11 mouse cellular contexts compared by ENCODE assay signal in the genomic region with DNA sequence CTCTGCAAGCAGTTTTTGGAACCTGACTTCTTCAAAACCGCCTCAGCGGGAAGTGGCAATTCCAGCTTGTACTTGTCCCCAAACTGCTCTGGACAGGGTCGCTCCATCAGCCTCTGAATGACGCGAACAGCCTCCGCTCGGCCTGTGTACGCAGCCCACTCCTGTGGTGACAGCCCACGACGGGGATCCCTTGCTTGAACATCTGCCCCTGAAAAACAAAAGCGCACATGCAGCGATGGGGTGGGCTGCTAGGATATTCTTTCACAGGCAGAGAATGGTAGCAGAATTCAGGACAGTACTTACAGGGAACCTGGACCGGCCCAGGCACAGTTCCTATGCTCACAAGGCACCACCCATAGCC.
DNase-seq lines count a peak whose midpoint lies in the region; ATAC-seq and TF ChIP-seq lines count a peak whose summit lies in the region.
"Had no signal": no experiment of that assay in that cellular context is flagged by ENCODE, and none has a peak within 500 bp of the region (broad histone marks: within the 10 kb centered on the region; RNA-seq: fewer than 3 reads in every experiment).

No protein-coding gene starts in this region.

- peak overlapping the region; percentile 11; the same call in 1 of the 2 replicates for H3K4me2 ChIP-seq in kidney, postnatal 0 days (ENCODE audit: low read length)
- peak overlapping the region; percentile 68 for H3K4me2 ChIP-seq in neural tube, embryonic 15.5 days

- intact Hi-C loops in left cerebral cortex, postnatal 36 days (cut with DNase I): no loop called here

- TF ChIP-seq CTCF in kidney, postnatal 0 days (IDR thresholded peaks at IDR 0.05; ENCODE audit: low read depth): no peak

- H3K9ac ChIP-seq in kidney, postnatal 0 days (ENCODE audit: low read depth, low read length): no peak overlapping the region
- peak overlapping the region; percentile 39; the same call in 1 of the 2 replicates for H3K9ac ChIP-seq in neural tube, embryonic 15.5 days (replicated peaks)

- no peak for ATAC-seq in kidney, postnatal 0 days (replicated peaks; ENCODE audit: low FRiP score, low read depth)
- peak; percentile 42; the same call in 1 of the 2 replicates for ATAC-seq in neural tube, embryonic 15.5 days (ENCODE audit: low FRiP score)

- H3K9me3 ChIP-seq in kidney, postnatal 0 days (replicated peaks; ENCODE audit: low read length): no peaks in the 10 kb centered on the region
- H3K9me3 ChIP-seq in forebrain, embryonic 10.5 days: no peaks in the 10 kb centered on the region
- no peaks in the 10 kb centered on the region for H3K9me3 ChIP-seq in limb, embryonic 10.5 days (replicated peaks)
- H3K9me3 ChIP-seq in neural tube, embryonic 15.5 days (replicated peaks): no peaks in the 10 kb centered on the region
- H3K9me3 ChIP-seq: G1E had no signal

- H3K27ac ChIP-seq in kidney, postnatal 0 days: no peak overlapping the region
- no peak overlapping the region for H3K27ac ChIP-seq in forebrain, embryonic 10.5 days
- H3K27ac ChIP-seq in limb, embryonic 10.5 days: no peak overlapping the region
- H3K27ac ChIP-seq in neural tube, embryonic 15.5 days (replicated peaks): no peak overlapping the region
- H3K27ac ChIP-seq: heart, adult 2 months had no signal

- H3K36me3 ChIP-seq in kidney, postnatal 0 days (ENCODE audit: insufficient read depth, low read length): no peaks in the 10 kb centered on the region
- H3K36me3 ChIP-seq in forebrain, embryonic 10.5 days (replicated peaks): no peaks in the 10 kb centered on the region
- H3K36me3 ChIP-seq in limb, embryonic 10.5 days: no peaks in the 10 kb centered on the region
- no peaks in the 10 kb centered on the region for H3K36me3 ChIP-seq in neural tube, embryonic 15.5 days
- H3K36me3 ChIP-seq: G1E had no signal

- H3K4me1 ChIP-seq in kidney, postnatal 0 days (replicated peaks; ENCODE audit: insufficient read depth, low read length): 0 out of 2 replicates have a peak, but pooled peaks cover 3% of the 10 kb centered on the region
- peaks cover 23% of the 10 kb centered on the region for H3K4me1 ChIP-seq in forebrain, embryonic 10.5 days
- H3K4me1 ChIP-seq in limb, embryonic 10.5 days: peaks cover 38% of the 10 kb centered on the region
- H3K4me1 ChIP-seq in neural tube, embryonic 15.5 days: peaks cover 20% of the 10 kb centered on the region

- WGBS in kidney, postnatal 0 days: 33% methylated on average over 13 of the region's 13 CpGs
- 26% methylated on average over 13 of the region's 13 CpGs for WGBS in forebrain, embryonic 10.5 days
- whole genome bisulfite sequencing in limb, embryonic 10.5 days: 24% methylated on average over 13 of the region's 13 CpGs
- 21% methylated on average over 13 of the region's 13 CpGs for WGBS in neural tube, embryonic 15.5 days

- H3K4me3 ChIP-seq in kidney, postnatal 0 days (replicated peaks; ENCODE audit: low read depth, low read length): no peak overlapping the region
- peak overlapping the region; percentile 46 for H3K4me3 ChIP-seq in forebrain, embryonic 10.5 days
- peak overlapping the region; percentile 39 for H3K4me3 ChIP-seq in limb, embryonic 10.5 days
- peak overlapping the region; percentile 39 for H3K4me3 ChIP-seq in neural tube, embryonic 15.5 days (replicated peaks)
- H3K4me3 ChIP-seq: heart, adult 2 months had no signal

- peak; percentile 30 for DNase-seq in kidney, postnatal 0 days (ENCODE audit: low spot score)
- DNase-seq in kidney, adult 11 months: no peak
- DNase-seq in forebrain, embryonic 10.5 days (ENCODE audit: extremely low spot score, low spot score): no peak
- DNase-seq in limb, embryonic 10.5 days (ENCODE audit: low spot score): no peak
- DNase-seq in left cerebral cortex, postnatal 36 days (ENCODE audit: low spot score in 2 of 2): no peak
- DNase-seq in urinary bladder, postnatal 10 days (ENCODE audit: low spot score): no peak
- DNase-seq in thymus, postnatal 4 days: no peak
- DNase-seq: heart, adult 2 months; left cerebral cortex, postnatal 4 days had no signal

- H3K27me3 ChIP-seq in kidney, postnatal 0 days (ENCODE audit: insufficient read depth, low read length): no peaks in the 10 kb centered on the region
- peaks cover 46% of the 10 kb centered on the region for H3K27me3 ChIP-seq in forebrain, embryonic 10.5 days (ENCODE audit: poor library complexity, severe bottlenecking)
- H3K27me3 ChIP-seq in limb, embryonic 10.5 days (ENCODE audit: low read depth, poor library complexity, severe bottlenecking): peaks cover 56% of the 10 kb centered on the region
- peaks cover 15% of the 10 kb centered on the region for H3K27me3 ChIP-seq in neural tube, embryonic 15.5 days (replicated peaks)
